Mouse (Mus musculus) small intestine, adult 2 months (tissue): Measurements from ENCODE around the gene Ilvbl.

Experiments used
- CTCF ChIP-seq: fragments of 200-500 bp; IDR thresholded peaks from 2 replicates; pipeline ENCODE4 v1.5.1; 2012; ENCODE audit warnings: low read depth, mild to moderate bottlenecking, control low read depth, inconsistent platforms, low read length, moderate library complexity, mixed read lengths; ENCODE audit not compliant: insufficient replicate concordance, insufficient read length; ENCODE audit errors: extremely low read depth
- POLR2A ChIP-seq: fragments of 200-500 bp; IDR thresholded peaks from 2 replicates; pipeline ENCODE4 v1.6.1; 2012; ENCODE audit warnings: low read depth, mild to moderate bottlenecking, control low read depth, inconsistent platforms, low read length, moderate library complexity

- TF ChIP-seq POLR2A, result no peak
- TF ChIP-seq CTCF, result no peak
These were observed 9.8 kb downstream of the Ilvbl start for GRCm38 (mm10) chr10:78583939-78584338.
